Mouse (Mus musculus) embryo, embryonic 9.5 days (tissue): ENCODE data around the gene Furin.

Experiments used
- DNase-seq: peaks from one replicate; pipeline ENCODE4 v3.0.0-alpha.2; 2017; ENCODE audit errors: extremely low spot score

Furin gene

GRCm38 (mm10) chr7:80372667-80373066 lies 32.6 kb downstream of the Furin start:
- DNase-seq = no peak

GRCm38 (mm10) chr7:80372166-80372565 lies 33.1 kb downstream of the Furin start:
- DNase-seq = no peak

- peak; percentile 75 for DNase-seq
These were observed 34.0 kb downstream of the Furin start, which contains the start of gene Man2a2 for GRCm38 (mm10) chr7:80371041-80371751. Man2a2 (minus strand) TSS chr7:80371375.

- DNase-seq = peak; percentile 72
These were observed 34.6 kb downstream of the Furin start for GRCm38 (mm10) chr7:80370649-80371040.

- DNase-seq = no peak
These were observed 35.2 kb downstream of the Furin start for GRCm38 (mm10) chr7:80369967-80370431.

GRCm38 (mm10) chr7:80369461-80369860 lies 35.8 kb downstream of the Furin start:
- DNase-seq = no peak

GRCm38 (mm10) chr7:80368635-80369421 lies 36.4 kb downstream of the Furin start:
- DNase-seq = no peak

GRCm38 (mm10) chr7:80368009-80368408 lies 37.2 kb downstream of the Furin start:
- no peak for DNase-seq

GRCm38 (mm10) chr7:80367232-80367631 lies 38.0 kb downstream of the Furin start:
- DNase-seq = no peak

- DNase-seq = no peak
These were observed 39.5 kb downstream of the Furin start for GRCm38 (mm10) chr7:80365759-80366158.

- no peak for DNase-seq
These were observed 44.8 kb downstream of the Furin start for GRCm38 (mm10) chr7:80360435-80360834.

GRCm38 (mm10) chr7:80358039-80358438 lies 47.2 kb downstream of the Furin start:
- DNase-seq = no peak

- no peak for DNase-seq
These were observed 48.1 kb downstream of the Furin start for GRCm38 (mm10) chr7:80357156-80357555.

- DNase-seq = no peak
These were observed 48.9 kb downstream of the Furin start for GRCm38 (mm10) chr7:80356351-80356750.

- no peak for DNase-seq
These were observed 52.3 kb downstream of the Furin start for GRCm38 (mm10) chr7:80352920-80353319.

- DNase-seq = no peak
These were observed 54.4 kb downstream of the Furin start for GRCm38 (mm10) chr7:80350808-80351207.

GRCm38 (mm10) chr7:80347670-80348586 lies 57.3 kb downstream of the Furin start:
- DNase-seq = no peak

- no peak for DNase-seq
These were observed 58.4 kb downstream of the Furin start for GRCm38 (mm10) chr7:80346830-80347229.

- DNase-seq = no peak
These were observed 59.1 kb downstream of the Furin start for GRCm38 (mm10) chr7:80346173-80346572.

GRCm38 (mm10) chr7:80343270-80344018 lies 61.8 kb downstream of the Furin start:
- no peak for DNase-seq

GRCm38 (mm10) chr7:80342858-80343257 lies 62.4 kb downstream of the Furin start, which contains the start of gene Hddc3:
Hddc3 (plus strand) TSS chr7:80343104.
- DNase-seq = peak; percentile 93
